Mouse (Mus musculus): ENCODE results near the gene Ndrg3. TPM values are rescaled to one million over a fixed set of nuclear protein-coding genes. Genes with fewer than 3 reads are reported as not detected.

The Ndrg3 gene
- polyA plus RNA-seq, 1 experiment from 2014 or later, result 57.9 TPM

DNA sequence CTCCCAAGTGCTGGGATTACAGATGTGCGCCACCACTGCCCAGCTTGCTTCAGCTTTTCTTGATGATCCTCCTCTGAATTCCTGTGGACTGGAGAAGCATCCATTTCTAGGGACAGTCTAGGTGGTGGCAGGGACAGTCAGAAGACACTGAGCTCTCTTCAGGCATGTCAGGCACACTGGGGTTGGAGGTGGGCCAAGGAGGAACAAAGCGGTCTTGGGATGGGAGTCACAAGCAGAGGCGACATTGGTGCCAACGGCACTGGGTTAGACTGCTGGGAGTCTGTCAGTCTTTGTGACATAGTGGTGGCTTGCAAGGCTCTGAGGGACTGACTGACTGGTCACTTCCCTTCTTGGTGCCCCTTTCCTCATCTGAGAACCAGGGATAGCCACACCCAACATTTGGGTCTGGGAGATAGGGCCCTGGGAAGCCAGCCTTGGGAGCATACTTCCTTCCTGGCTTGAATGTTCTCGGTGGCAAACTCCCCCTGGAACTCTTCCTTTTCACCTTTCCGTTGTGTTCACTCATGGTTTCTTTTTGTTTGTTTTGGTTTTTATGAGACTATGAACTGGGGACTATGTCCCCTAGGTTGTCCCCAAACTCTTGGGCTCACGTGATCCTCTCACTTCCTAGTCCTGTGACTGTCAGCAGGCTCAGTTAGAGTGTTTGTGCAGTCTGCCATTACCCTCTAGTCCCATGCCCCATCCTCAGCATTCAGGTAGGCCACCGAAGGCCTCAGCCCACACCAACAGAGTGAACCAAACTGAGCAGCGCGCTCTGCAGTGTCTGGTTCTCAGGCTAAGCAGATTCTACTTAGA is 107.3 kb downstream of the Ndrg3 start:
- no peak overlapping the region for H3K4me2 ChIP-seq (replicated peaks; ENCODE audit: low read depth, low read length)
- H3K4me3 ChIP-seq (ENCODE audit: low read length), result no peak overlapping the region
- H3K9me3 ChIP-seq (ENCODE audit: low read length), result no peaks in the 10 kb centered on the region
- H3K27me3 ChIP-seq (ENCODE audit: insufficient read depth, low read length), result no peaks in the 10 kb centered on the region
- no peaks in the 10 kb centered on the region for H3K4me1 ChIP-seq (ENCODE audit: insufficient read depth, low read length)
- ATAC-seq (ENCODE audit: low FRiP score, low TSS enrichment), result no peak
- H3K9ac ChIP-seq (replicated peaks; ENCODE audit: low read length), result no peak overlapping the region
- no peaks in the 10 kb centered on the region for H3K36me3 ChIP-seq (ENCODE audit: insufficient read depth, low read length)
- no peak overlapping the region for H3K27ac ChIP-seq (ENCODE audit: low read length)
- 86% methylated on average over 10 of the region's 10 CpGs for WGBS

DNA sequence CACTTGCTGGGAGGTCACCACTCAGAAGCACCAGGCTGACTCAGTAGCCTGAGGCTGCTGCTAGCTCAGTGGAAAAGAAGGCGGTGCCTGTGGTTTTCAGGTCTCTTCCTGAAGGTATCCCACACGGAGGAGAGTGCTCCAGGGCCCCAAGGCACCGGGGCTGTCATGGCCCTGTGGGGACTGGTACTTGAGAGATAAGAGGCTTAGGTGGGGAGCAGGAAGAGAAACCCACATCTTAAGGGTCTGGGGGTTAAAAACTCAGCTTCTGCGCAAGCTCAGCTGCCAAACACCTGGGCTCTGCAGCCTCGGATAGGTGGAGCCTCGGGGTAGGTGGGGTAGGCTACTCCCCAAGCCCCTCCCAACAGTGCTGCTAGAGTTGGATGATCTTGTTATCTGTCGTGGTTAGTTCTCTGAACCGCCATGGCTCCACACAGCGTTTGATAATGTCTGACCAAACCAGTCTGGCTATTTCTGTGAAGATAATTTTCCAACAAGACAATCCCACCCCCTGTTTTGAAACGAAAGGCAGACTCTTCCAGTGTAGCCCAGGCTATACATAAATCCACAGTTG is 109.3 kb downstream of the Ndrg3 start:
- no peak for ATAC-seq (ENCODE audit: low FRiP score, low TSS enrichment)
- H3K4me3 ChIP-seq (ENCODE audit: low read length), result no peak overlapping the region
- H3K36me3 ChIP-seq (ENCODE audit: insufficient read depth, low read length), result no peaks in the 10 kb centered on the region
- no peaks in the 10 kb centered on the region for H3K4me1 ChIP-seq (ENCODE audit: insufficient read depth, low read length)
- no peak overlapping the region for H3K4me2 ChIP-seq (replicated peaks; ENCODE audit: low read depth, low read length)
- H3K9me3 ChIP-seq (ENCODE audit: low read length), result no peaks in the 10 kb centered on the region
- H3K27me3 ChIP-seq (ENCODE audit: insufficient read depth, low read length), result no peaks in the 10 kb centered on the region
- H3K27ac ChIP-seq (ENCODE audit: low read length), result no peak overlapping the region
- WGBS, result 48% methylated on average over 10 of the region's 10 CpGs
- H3K9ac ChIP-seq (replicated peaks; ENCODE audit: low read length), result no peak overlapping the region

DNA sequence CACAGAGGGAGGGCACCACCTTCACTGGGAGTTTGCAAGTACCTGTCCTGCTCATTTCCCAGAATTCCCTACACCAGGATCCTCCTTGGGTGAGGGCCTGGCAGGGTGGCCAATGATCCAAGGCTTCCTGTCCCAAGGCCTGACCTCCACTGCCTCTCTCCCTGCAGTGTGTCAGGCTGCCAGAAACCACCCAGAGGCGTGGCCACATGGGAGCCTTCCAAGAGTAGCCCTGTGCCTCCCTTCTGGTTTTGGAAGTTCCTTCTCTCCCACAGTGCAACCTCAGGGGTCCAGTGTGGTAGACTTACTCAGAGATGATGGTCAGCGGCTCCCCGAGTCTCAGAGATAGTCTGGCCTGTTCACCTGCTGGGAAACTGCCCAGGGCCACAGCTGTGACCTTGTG is 112.3 kb downstream of the Ndrg3 start:
- Histone ChIP-seq H3K4me1 (ENCODE audit: insufficient read depth, low read length) (no peaks in the 10 kb centered on the region), H3K4me2 (replicated peaks; ENCODE audit: low read depth, low read length) (no peak overlapping the region), H3K9ac (replicated peaks; ENCODE audit: low read length) (no peak overlapping the region; the same call in 1 of the 2 replicates), H3K4me3 (ENCODE audit: low read length) (no peak overlapping the region), H3K9me3 (ENCODE audit: low read length) (no peaks in the 10 kb centered on the region), H3K27me3 (ENCODE audit: insufficient read depth, low read length) (no peaks in the 10 kb centered on the region), H3K27ac (ENCODE audit: low read length) (no peak overlapping the region), H3K36me3 (ENCODE audit: insufficient read depth, low read length) (peaks cover 8% of the 10 kb centered on the region)
- ATAC-seq (ENCODE audit: low FRiP score, low TSS enrichment), result no peak
- 85% methylated on average over 3 of the region's 3 CpGs for WGBS

DNA sequence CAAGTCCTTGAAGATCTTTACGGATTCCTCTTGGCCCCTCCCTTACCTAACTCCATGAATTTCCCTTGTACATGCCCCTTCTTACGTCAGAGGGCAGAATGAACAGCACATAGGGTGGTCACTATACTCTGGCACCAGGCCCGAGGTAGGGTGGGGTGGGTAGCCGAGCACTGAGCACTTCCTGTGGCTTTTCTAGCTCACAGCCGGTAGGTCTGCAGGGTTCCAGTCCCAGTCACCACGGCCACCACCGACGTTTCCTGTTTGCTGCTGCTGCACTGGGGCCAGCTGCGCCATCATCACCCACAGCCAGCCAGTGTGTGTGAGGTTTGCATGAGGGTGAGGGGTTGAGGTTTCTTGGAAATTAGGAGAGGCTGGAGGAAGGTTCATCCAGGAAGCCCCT is 114.1 kb downstream of the Ndrg3 start:
- H3K4me2 ChIP-seq (replicated peaks; ENCODE audit: low read depth, low read length), result no peak overlapping the region
- H3K9ac ChIP-seq (replicated peaks; ENCODE audit: low read length), result no peak overlapping the region
- no peaks in the 10 kb centered on the region for H3K27me3 ChIP-seq (ENCODE audit: insufficient read depth, low read length)
- WGBS, result 53% methylated on average over 9 of the region's 9 CpGs
- no peaks in the 10 kb centered on the region for H3K4me1 ChIP-seq (ENCODE audit: insufficient read depth, low read length)
- no peak for ATAC-seq (ENCODE audit: low FRiP score, low TSS enrichment)
- H3K36me3 ChIP-seq (ENCODE audit: insufficient read depth, low read length), result peaks cover 22% of the 10 kb centered on the region
- H3K27ac ChIP-seq (ENCODE audit: low read length), result no peak overlapping the region
- H3K4me3 ChIP-seq (ENCODE audit: low read length), result no peak overlapping the region
- H3K9me3 ChIP-seq (ENCODE audit: low read length), result no peaks in the 10 kb centered on the region

Other genes with a start within 250 kb of the Ndrg3 start
- 447 and 578 TPM in 2 replicates for gene Myl9, start 216.6 kb downstream of the Ndrg3 start, polyA plus RNA-seq (2015; fragmentation: Nextera tagmentation; extraction: Ambion mirVana)
- gene Tgif2, start 152.0 kb downstream of the Ndrg3 start, polyA plus RNA-seq (2015; fragmentation: Nextera tagmentation; extraction: Ambion mirVana), result 69.5 and 71.1 TPM in 2 replicates
- gene 4930518I15Rik, start 134.1 kb downstream of the Ndrg3 start, polyA plus RNA-seq (2015; fragmentation: Nextera tagmentation; extraction: Ambion mirVana), result 8.0 and 9.9 TPM in 2 replicates
- 167 and 168 TPM in 2 replicates for gene Rab5if, start 128.9 kb downstream of the Ndrg3 start, polyA plus RNA-seq (2015; fragmentation: Nextera tagmentation; extraction: Ambion mirVana)
- 0.14 and 0.36 TPM in 2 replicates for gene Sla2, start 104.9 kb downstream of the Ndrg3 start, polyA plus RNA-seq (2015; fragmentation: Nextera tagmentation; extraction: Ambion mirVana)
- 37.9 and 40.2 TPM in 2 replicates for gene Dsn1, start 15.1 kb upstream of the Ndrg3 start, polyA plus RNA-seq (2015; fragmentation: Nextera tagmentation; extraction: Ambion mirVana)
- gene Soga1, start 87.2 kb upstream of the Ndrg3 start, polyA plus RNA-seq (2015; fragmentation: Nextera tagmentation; extraction: Ambion mirVana), result 2.5 and 3.6 TPM in 2 replicates
- 0.53 and 0.71 TPM in 2 replicates for gene Tldc2, start 95.0 kb upstream of the Ndrg3 start, polyA plus RNA-seq (2015; fragmentation: Nextera tagmentation; extraction: Ambion mirVana)
- gene Samhd1, start 143.2 kb upstream of the Ndrg3 start, polyA plus RNA-seq (2015; fragmentation: Nextera tagmentation; extraction: Ambion mirVana), result 25.9 and 27.1 TPM in 2 replicates
- gene Rbl1, start 212.5 kb upstream of the Ndrg3 start, polyA plus RNA-seq (2015; fragmentation: Nextera tagmentation; extraction: Ambion mirVana), result 22.3 and 23.5 TPM in 2 replicates

Data from kidney, embryonic 16.5 days (tissue).